Mouse (Mus musculus) fibroblast of lung, adult 2 months (primary cell): ENCODE data around the gene Lamb3.

Experiments
- DNase-seq: peaks from one replicate; pipeline ENCODE4 v3.0.0-alpha.2; 2011; ENCODE audit warnings: low read depth

Gene Lamb3

GRCm38 (mm10) chr1:193207503-193207902 lies at the start of gene Lamb3:
Gene Lamb3 (plus strand): TSS chr1:193207699.
- DNase-seq, result no peak

DNA sequence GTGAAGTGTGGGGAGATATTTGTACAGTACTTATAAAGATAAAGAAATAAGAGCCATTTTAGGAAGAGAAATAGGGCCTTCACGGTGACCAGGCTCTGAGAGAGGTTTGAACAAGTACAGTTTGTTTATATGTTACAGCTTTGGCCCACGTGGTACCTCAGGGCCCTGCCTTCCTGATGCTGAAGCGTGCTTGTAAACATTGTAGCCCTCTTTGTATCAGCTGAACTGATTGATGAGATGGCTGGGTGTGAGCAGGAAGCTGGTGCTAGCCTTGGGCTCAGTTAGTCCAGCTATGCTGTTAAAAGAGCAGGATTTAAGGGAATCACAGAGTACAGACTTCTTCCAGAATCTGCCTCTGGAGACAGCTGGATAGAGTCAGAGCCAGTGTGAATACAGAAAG lies 48.3 kb upstream of the Lamb3 start:
- DNase-seq, result no peak

GRCm38 (mm10) chr1:193159613-193160012 lies 47.9 kb upstream of the Lamb3 start:
- no peak for DNase-seq

GRCm38 (mm10) chr1:193160317-193161032 lies 47.0 kb upstream of the Lamb3 start:
- DNase-seq, result no peak

DNA sequence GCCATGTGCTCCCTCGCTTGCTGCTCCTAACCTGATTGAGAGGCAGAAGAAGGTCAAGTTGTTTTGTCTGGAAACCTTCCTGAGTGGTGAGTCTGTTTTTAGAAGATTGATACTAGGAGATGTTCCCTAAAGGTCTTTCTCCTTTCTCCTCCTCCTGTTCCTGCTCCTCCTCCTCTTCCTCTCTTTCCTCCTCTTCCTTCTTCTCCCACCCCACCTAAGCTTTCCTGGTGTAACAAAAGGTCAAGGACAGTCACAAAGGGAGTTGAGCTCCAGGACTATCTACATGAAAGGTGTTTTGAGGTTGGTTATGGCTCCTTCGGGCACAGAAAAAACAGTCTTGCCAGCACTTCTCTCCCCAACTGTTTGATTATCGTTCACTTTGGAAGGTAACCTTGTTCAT lies 39.8 kb upstream of the Lamb3 start, which contains the start of gene A130010J15Rik:
Gene A130010J15Rik, plus strand, starts transcription at position 301 of the 400 bp plus-strand sequence.
- DNase-seq, result no peak

- DNase-seq, result no peak
These were observed 38.3 kb upstream of the Lamb3 start for GRCm38 (mm10) chr1:193169228-193169627.

DNA sequence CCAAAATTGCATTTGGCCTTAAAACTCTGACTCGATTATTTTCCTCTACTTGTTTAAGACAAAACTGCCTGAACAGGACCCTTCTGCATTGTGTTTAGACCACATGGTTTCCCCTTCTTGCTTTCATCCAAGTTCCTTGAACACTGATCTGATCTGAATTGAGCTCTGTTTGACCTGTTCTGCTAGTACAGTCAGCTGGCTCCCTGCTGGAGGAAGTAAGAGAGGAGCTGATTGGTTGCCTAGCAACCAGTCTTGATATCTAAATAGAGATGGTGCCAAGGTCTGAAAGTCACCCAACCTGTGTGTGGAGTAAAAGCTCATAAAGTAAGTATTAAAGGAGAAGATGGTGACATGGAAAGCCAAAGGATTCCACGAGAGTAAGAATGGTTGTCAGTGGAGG lies 37.6 kb upstream of the Lamb3 start:
- DNase-seq, result no peak

DNA sequence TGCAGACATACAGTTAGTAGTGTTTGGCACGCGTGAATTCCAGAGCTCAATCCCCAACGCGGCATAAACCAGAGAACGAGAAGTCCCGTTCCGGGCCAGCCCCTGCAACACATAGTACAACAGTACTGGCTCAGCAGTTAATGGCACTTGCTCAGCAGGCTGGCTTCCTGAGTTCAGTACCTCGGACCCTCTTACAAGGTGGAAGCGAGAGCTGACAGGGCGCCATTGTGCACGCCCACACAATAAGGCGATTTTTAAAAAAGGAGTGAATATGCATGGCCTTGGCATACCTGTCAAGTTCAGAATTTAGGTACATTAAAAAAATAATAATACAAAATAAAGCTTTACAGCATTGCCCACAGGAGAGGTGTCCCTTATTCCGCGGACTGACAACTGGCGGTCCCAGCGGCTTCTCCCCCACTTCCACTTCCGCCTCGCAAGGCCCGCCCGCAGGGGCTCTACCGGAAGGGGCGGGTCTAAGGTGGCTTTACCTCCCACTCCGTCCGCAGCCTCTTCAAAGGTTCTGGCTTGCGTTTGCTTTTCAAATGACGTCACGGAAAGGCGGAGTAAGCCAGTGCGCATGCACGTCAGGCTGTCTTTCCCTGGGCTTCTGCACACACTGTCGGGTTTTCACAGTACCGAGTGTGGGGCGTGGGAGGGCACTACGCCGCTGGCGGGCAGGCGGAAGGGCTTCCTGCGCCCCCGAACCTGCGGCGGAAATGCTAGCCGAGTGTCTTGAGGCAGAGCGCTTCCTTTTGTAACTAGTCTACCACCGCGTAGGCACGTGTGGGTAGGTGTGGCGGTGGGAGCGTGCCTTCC lies 34.3 kb upstream of the Lamb3 start:
- DNase-seq, result peak; percentile 98

DNA sequence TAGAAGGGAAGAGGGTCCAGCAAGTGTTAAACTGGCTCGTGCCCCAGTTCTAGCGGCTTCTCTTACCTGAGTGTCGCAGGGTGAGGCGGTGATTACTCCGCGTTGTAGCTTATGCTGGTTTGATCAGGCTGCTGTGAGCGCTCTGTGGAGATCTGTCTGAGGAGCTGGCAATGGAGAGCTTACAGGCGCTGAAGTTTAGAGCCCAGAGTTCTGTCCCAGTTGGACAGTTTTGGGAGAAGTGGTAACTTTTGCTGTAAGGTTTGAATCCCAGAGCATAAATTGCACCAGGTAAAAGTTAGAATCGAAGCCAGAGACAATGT lies 33.7 kb upstream of the Lamb3 start:
- no peak for DNase-seq

- DNase-seq, result no peak
These were observed 33.3 kb upstream of the Lamb3 start for GRCm38 (mm10) chr1:193174143-193174733.

- DNase-seq, result no peak
These were observed 26.4 kb upstream of the Lamb3 start for GRCm38 (mm10) chr1:193181104-193181503.

DNA sequence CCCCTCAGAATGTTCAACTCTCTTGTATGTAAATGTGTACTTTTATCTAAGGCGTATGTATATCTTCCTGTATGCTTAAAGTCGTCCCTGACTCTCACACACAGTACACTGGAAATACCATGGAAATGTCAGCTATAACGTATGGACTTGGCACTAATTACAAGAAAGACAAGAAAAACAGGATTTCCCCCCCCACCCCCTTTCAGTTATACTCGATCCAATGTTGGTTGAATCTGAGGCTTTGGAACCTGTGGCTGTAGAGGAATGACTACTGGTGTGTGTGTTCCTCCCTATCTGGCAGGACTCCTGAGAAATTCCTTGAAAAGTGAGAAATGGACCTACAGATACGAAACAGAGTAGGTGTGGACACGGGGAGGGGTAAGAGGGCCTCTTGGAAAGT lies 19.2 kb upstream of the Lamb3 start:
- DNase-seq, result peak; percentile 53

GRCm38 (mm10) chr1:193189151-193189621 lies 18.3 kb upstream of the Lamb3 start:
- DNase-seq, result peak; percentile 99

- peak; percentile 89 for DNase-seq
These were observed 17.7 kb upstream of the Lamb3 start for GRCm38 (mm10) chr1:193189771-193190170.

- DNase-seq, result no peak
These were observed 15.7 kb upstream of the Lamb3 start for GRCm38 (mm10) chr1:193191675-193192283.

DNA sequence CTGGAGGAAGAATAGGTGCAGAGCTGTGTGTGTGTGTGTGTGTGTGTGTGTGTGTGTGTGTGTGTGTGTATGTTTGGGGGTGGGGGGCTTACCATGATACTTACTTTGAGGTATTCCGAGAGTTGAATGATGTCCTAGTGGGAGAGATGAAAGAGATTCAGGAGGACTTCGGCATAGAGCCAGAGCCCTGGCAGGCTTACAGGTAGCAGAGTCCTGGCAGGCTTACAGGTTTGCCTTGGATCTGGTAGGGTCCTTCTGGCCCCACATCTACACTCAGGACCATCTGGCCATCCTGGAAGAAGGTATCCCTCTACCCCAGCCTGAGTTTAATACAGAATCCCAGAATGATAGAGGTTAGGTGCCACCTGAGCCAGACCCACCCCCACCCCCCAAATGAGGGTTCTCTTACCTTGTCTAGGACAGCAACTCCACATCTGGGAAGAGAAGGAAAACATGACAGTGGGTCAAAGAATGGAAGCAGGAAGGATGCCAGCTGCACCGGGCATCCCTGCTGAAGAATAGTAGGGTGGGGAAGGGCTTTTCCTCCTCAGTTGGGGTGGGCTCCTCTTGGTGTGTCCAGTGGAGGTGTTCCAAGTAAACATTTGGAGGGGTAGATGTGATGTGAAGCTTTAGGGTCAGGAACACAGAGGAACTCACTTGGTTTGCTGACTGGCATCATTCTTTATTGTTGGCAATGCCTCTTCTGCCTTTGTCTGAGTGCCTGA lies 12.9 kb upstream of the Lamb3 start:
- DNase-seq, result no peak

- peak; percentile 71 for DNase-seq
These were observed 12.2 kb upstream of the Lamb3 start for GRCm38 (mm10) chr1:193195169-193195810.

GRCm38 (mm10) chr1:193197494-193198205 lies 9.8 kb upstream of the Lamb3 start:
- no peak for DNase-seq

DNA sequence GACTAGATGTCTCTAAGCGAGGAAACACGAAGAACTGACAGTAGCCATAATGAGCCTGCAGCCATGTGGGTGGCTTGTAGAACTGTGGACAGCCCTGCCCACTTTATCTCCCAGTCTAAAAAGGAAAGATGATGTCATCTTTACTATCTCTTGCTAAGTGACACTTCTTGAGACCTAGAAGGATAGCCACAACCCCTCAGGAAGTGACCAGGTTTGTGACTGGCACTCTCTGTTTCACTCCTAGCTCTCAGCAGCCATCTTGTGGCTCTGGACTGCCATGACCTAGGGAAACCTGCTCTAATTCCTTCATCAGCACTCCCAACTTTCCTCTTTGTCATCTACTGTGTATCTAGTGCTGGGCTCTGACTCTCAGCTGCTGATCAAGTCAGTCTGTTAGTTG lies 9.2 kb upstream of the Lamb3 start:
- no peak for DNase-seq

- no peak for DNase-seq
These were observed 6.7 kb upstream of the Lamb3 start for GRCm38 (mm10) chr1:193200640-193201382.
